Mouse (Mus musculus): Measurements from ENCODE around the gene Myo5c.
"Not testable (repeated sequence)": the region's sequence is repeated elsewhere in the genome, so short reads cannot be mapped to it uniquely, and the experiment has no call there.

The Myo5c gene

GRCm38 (mm10) chr9:75243730-75244406 lies 12.0 kb downstream of the Myo5c start:
- no peak for DNase-seq (ENCODE audit: low read depth)

GRCm38 (mm10) chr9:75244527-75244926 lies 12.7 kb downstream of the Myo5c start:
- DNase-seq (ENCODE audit: low read depth), result peak; percentile 27

GRCm38 (mm10) chr9:75246080-75246930 lies 14.5 kb downstream of the Myo5c start:
- peak; percentile 71 for DNase-seq (ENCODE audit: low read depth)

GRCm38 (mm10) chr9:75247870-75248269 lies 16.1 kb downstream of the Myo5c start:
- no peak for DNase-seq (ENCODE audit: low read depth)

GRCm38 (mm10) chr9:75248359-75248758 lies 16.5 kb downstream of the Myo5c start:
- no peak for DNase-seq (ENCODE audit: low read depth)

GRCm38 (mm10) chr9:75248874-75249273 lies 17.1 kb downstream of the Myo5c start:
- DNase-seq (ENCODE audit: low read depth), result no peak

GRCm38 (mm10) chr9:75253158-75253557 lies 21.3 kb downstream of the Myo5c start:
- not testable (repeated sequence) for DNase-seq (ENCODE audit: low read depth)

GRCm38 (mm10) chr9:75253766-75254165 lies 21.9 kb downstream of the Myo5c start:
- DNase-seq (ENCODE audit: low read depth), result no peak

- peak; percentile 37 for DNase-seq (ENCODE audit: low read depth)
These were observed 22.6 kb downstream of the Myo5c start for GRCm38 (mm10) chr9:75254196-75254955.

GRCm38 (mm10) chr9:75255820-75256545 lies 24.2 kb downstream of the Myo5c start:
- peak; percentile 62 for DNase-seq (ENCODE audit: low read depth)

- no peak for DNase-seq (ENCODE audit: low read depth)
These were observed 27.0 kb downstream of the Myo5c start for GRCm38 (mm10) chr9:75258792-75259191.

GRCm38 (mm10) chr9:75259656-75260055 lies 27.8 kb downstream of the Myo5c start:
- peak; percentile 57 for DNase-seq (ENCODE audit: low read depth)

GRCm38 (mm10) chr9:75261332-75261872 lies 29.6 kb downstream of the Myo5c start:
- DNase-seq (ENCODE audit: low read depth), result no peak

- DNase-seq (ENCODE audit: low read depth), result peak; percentile 75
These were observed 30.5 kb downstream of the Myo5c start for GRCm38 (mm10) chr9:75262235-75262826.

- no peak for DNase-seq (ENCODE audit: low read depth)
These were observed 32.3 kb downstream of the Myo5c start for GRCm38 (mm10) chr9:75264008-75264718.

- DNase-seq (ENCODE audit: low read depth), result no peak
These were observed 35.3 kb downstream of the Myo5c start for GRCm38 (mm10) chr9:75267147-75267546.

- DNase-seq (ENCODE audit: low read depth), result peak; percentile 65
These were observed 38.6 kb downstream of the Myo5c start for GRCm38 (mm10) chr9:75270382-75270781.

GRCm38 (mm10) chr9:75271539-75271938 lies 39.7 kb downstream of the Myo5c start:
- DNase-seq (ENCODE audit: low read depth), result peak; percentile 65

GRCm38 (mm10) chr9:75273646-75274045 lies 41.8 kb downstream of the Myo5c start:
- no peak for DNase-seq (ENCODE audit: low read depth)

- DNase-seq (ENCODE audit: low read depth), result no peak
These were observed 42.7 kb downstream of the Myo5c start for GRCm38 (mm10) chr9:75274486-75274885.
